Mouse (Mus musculus) forebrain, postnatal 0 days (tissue): ENCODE data around the gene Krt24. TPM values are rescaled to one million over a fixed set of nuclear protein-coding genes. Genes with fewer than 3 reads are reported as not detected.
A peak's percentile ranks its signal among the peaks of the same experiment; 100 is the strongest.

ENCODE experiments used
- ATAC-seq: fragments of 200-750 bp; cut with Nextera tagmentation; 2 replicates; pipeline ENCODE4 v1.8.0; 2017; ENCODE audit warnings: mild to moderate bottlenecking, moderate library complexity
- DNase-seq: peaks from one replicate; pipeline ENCODE4 v3.0.0-alpha.2; 2015
- H3K27ac ChIP-seq: fragments of 300-500 bp; sonication (generic); 2 replicates; pipeline ENCODE4 v1.5.1; 2014; ENCODE audit warnings: low read depth, mild to moderate bottlenecking, antibody characterized with exemption, low read length, moderate library complexity, mixed read lengths
- H3K27me3 ChIP-seq: fragments of 300-500 bp; sonication (generic); 2 replicates; pipeline ENCODE4 v1.6.1; 2014; ENCODE audit warnings: mild to moderate bottlenecking, low read length, mixed read lengths; ENCODE audit not compliant: insufficient read depth
- H3K36me3 ChIP-seq: fragments of 300-500 bp; sonication (generic); 2 replicates; pipeline ENCODE4 v1.6.1; 2014; ENCODE audit warnings: mild to moderate bottlenecking, moderate library complexity; ENCODE audit not compliant: insufficient read depth
- H3K4me1 ChIP-seq: fragments of 300-500 bp; sonication (generic); 2 replicates; pipeline ENCODE4 v1.6.1; 2014; ENCODE audit warnings: antibody characterized with exemption; ENCODE audit not compliant: insufficient read depth
- H3K4me2 ChIP-seq: fragments of 300-500 bp; sonication (generic); 2 replicates; pipeline ENCODE4 v1.6.1; 2014; ENCODE audit warnings: low read depth, mild to moderate bottlenecking, moderate library complexity
- H3K4me3 ChIP-seq: fragments of 300-500 bp; sonication (generic); 2 replicates; pipeline ENCODE4 v1.5.1; 2014; ENCODE audit warnings: low read depth, low read length, mixed read lengths
- H3K9ac ChIP-seq: fragments of 300-500 bp; sonication (generic); 2 replicates; pipeline ENCODE4 v1.6.1; 2014; ENCODE audit warnings: mild to moderate bottlenecking
- H3K9me3 ChIP-seq: fragments of 300-500 bp; sonication (generic); 2 replicates; pipeline ENCODE4 v1.6.1; 2016; ENCODE audit warnings: low read length
- CTCF ChIP-seq: sonication (generic); IDR thresholded peaks from 2 replicates; pipeline ENCODE4 v1.5.1; 2016; ENCODE audit warnings: antibody characterized with exemption, control low read depth, low read depth
- WGBS: fragments of 180-500 bp; shearing (Covaris S2); extraction: QIAGEN DNeasy Blood & Tissue Kit; methylation state at CpG from one replicate; pipeline ENCODE4 v1.1.7; 2014; 5-methylcytosine and 5-hydroxymethylcytosine counted together
- polyA plus RNA-seq: library from polyadenylated mRNA; unstranded; fragments of >200 nt; fragmentation: Nextera tagmentation; extraction: Ambion mirVana; gene quantifications from 2 replicates; pipeline ENCODE4 v1.2.1, GENCODE M21; 2015
- total RNA-seq: library from RNA; depleted of rRNA; stranded (reverse); fragments of >200 nt; gene quantifications from 2 replicates; pipeline ENCODE4 v1.2.3, GENCODE M21; 2014

Gene Krt24
- total and polyA plus RNA-seq, 2 experiments from 2014 or later, result 0.08 TPM; not detected in 1

GRCm38 (mm10) chr11:99314594-99314993 lies 29.5 kb upstream of the Krt24 start:
- Histone ChIP-seq H3K9me3 (no peaks in the 10 kb centered on the region), H3K4me3 (no peak overlapping the region), H3K9ac (no peak overlapping the region), H3K4me1 (no peaks in the 10 kb centered on the region), H3K27me3 (no peaks in the 10 kb centered on the region), H3K4me2 (no peak overlapping the region), H3K27ac (no peak overlapping the region), H3K36me3 (no peaks in the 10 kb centered on the region)
- WGBS, result 90% methylated on average over 2 of the region's 2 CpGs
- ATAC-seq (no peak), DNase-seq (no peak)
- no peak for TF ChIP-seq CTCF

GRCm38 (mm10) chr11:99310882-99311281 lies 25.8 kb upstream of the Krt24 start:
- Histone ChIP-seq H3K4me2 (no peak overlapping the region), H3K4me1 (no peaks in the 10 kb centered on the region), H3K36me3 (no peaks in the 10 kb centered on the region), H3K4me3 (no peak overlapping the region), H3K27me3 (no peaks in the 10 kb centered on the region), H3K27ac (no peak overlapping the region), H3K9ac (no peak overlapping the region), H3K9me3 (no peaks in the 10 kb centered on the region)
- DNase-seq, result peak; percentile 63
- peak; percentile 61 for TF ChIP-seq CTCF
- no peak for ATAC-seq
- WGBS, result 92% methylated on average over 1 of the region's 1 CpGs

GRCm38 (mm10) chr11:99307579-99307978 lies 22.5 kb upstream of the Krt24 start:
- no peak overlapping the region for H3K4me3 ChIP-seq
- peak; percentile 78 for DNase-seq
- H3K9me3 ChIP-seq, result no peaks in the 10 kb centered on the region
- 37% methylated on average over 2 of the region's 2 CpGs for WGBS
- no peaks in the 10 kb centered on the region for H3K27me3 ChIP-seq
- peak; percentile 56 for ATAC-seq
- peak; percentile 75 for TF ChIP-seq CTCF
- H3K4me2 ChIP-seq, result no peak overlapping the region
- no peak overlapping the region for H3K27ac ChIP-seq
- H3K9ac ChIP-seq, result no peak overlapping the region
- no peaks in the 10 kb centered on the region for H3K36me3 ChIP-seq
- no peaks in the 10 kb centered on the region for H3K4me1 ChIP-seq

- TF ChIP-seq CTCF, result peak; percentile 60
- no peak overlapping the region for H3K4me3 ChIP-seq
- no peaks in the 10 kb centered on the region for H3K9me3 ChIP-seq
- no peak overlapping the region for H3K27ac ChIP-seq
- DNase-seq (peak; percentile 33), ATAC-seq (peak; percentile 61; the same call in 1 of the 2 replicates)
- H3K27me3 ChIP-seq, result no peaks in the 10 kb centered on the region
- H3K4me2 ChIP-seq, result no peak overlapping the region
- 58% methylated on average over 5 of the region's 5 CpGs for WGBS
- no peak overlapping the region for H3K9ac ChIP-seq
- no peaks in the 10 kb centered on the region for H3K4me1 ChIP-seq
- H3K36me3 ChIP-seq, result no peaks in the 10 kb centered on the region
Observed at GRCm38 (mm10) chr11:99295039-99295438, 10.0 kb upstream of the Krt24 start.

- peak; percentile 73 for TF ChIP-seq CTCF
- 60% methylated on average over 5 of the region's 5 CpGs for WGBS
- peak; percentile 51 for DNase-seq
- no peaks in the 10 kb centered on the region for H3K36me3 ChIP-seq
- no peak overlapping the region for H3K4me2 ChIP-seq
- H3K27ac ChIP-seq, result no peak overlapping the region
- no peaks in the 10 kb centered on the region for H3K4me1 ChIP-seq
- no peak for ATAC-seq
- H3K9ac ChIP-seq, result no peak overlapping the region
- no peak overlapping the region for H3K4me3 ChIP-seq
- no peaks in the 10 kb centered on the region for H3K27me3 ChIP-seq
- H3K9me3 ChIP-seq, result no peaks in the 10 kb centered on the region
Observed at GRCm38 (mm10) chr11:99292846-99293245, 7.8 kb upstream of the Krt24 start.

GRCm38 (mm10) chr11:99284011-99284410 lies 1.1 kb downstream of the Krt24 start:
- Histone ChIP-seq H3K4me3 (no peak overlapping the region), H3K9me3 (no peaks in the 10 kb centered on the region), H3K27me3 (no peaks in the 10 kb centered on the region), H3K36me3 (no peaks in the 10 kb centered on the region), H3K9ac (no peak overlapping the region), H3K27ac (no peak overlapping the region), H3K4me2 (no peak overlapping the region), H3K4me1 (no peaks in the 10 kb centered on the region)
- 52% methylated on average over 5 of the region's 5 CpGs for WGBS
- DNase-seq (no peak), ATAC-seq (no peak)
- no peak for TF ChIP-seq CTCF

GRCm38 (mm10) chr11:99283334-99283733 lies 1.7 kb downstream of the Krt24 start:
- Histone ChIP-seq H3K4me1 (no peaks in the 10 kb centered on the region), H3K4me3 (no peak overlapping the region), H3K36me3 (no peaks in the 10 kb centered on the region), H3K9me3 (no peaks in the 10 kb centered on the region), H3K4me2 (no peak overlapping the region), H3K27ac (no peak overlapping the region), H3K27me3 (no peaks in the 10 kb centered on the region), H3K9ac (no peak overlapping the region)
- ATAC-seq, result no peak
- no peak for TF ChIP-seq CTCF
- 51% methylated on average over 4 of the region's 4 CpGs for WGBS
- DNase-seq, result no peak

GRCm38 (mm10) chr11:99281116-99281515 lies 3.9 kb downstream of the Krt24 start:
- no peak overlapping the region for H3K4me2 ChIP-seq
- WGBS, result 76% methylated on average over 9 of the region's 9 CpGs
- ATAC-seq (no peak), DNase-seq (no peak)
- H3K9me3 ChIP-seq, result no peaks in the 10 kb centered on the region
- H3K9ac ChIP-seq, result no peak overlapping the region
- TF ChIP-seq CTCF, result no peak
- H3K36me3 ChIP-seq, result no peaks in the 10 kb centered on the region
- H3K27ac ChIP-seq, result no peak overlapping the region
- H3K4me1 ChIP-seq, result no peaks in the 10 kb centered on the region
- no peak overlapping the region for H3K4me3 ChIP-seq
- H3K27me3 ChIP-seq, result no peaks in the 10 kb centered on the region
